Mouse (Mus musculus): Measurements from ENCODE around the gene Syt8. TPM values are rescaled to one million over a fixed set of nuclear protein-coding genes. Genes with fewer than 3 reads are reported as not detected.

Syt8 gene
- polyA plus RNA-seq, 1 experiment from 2014 or later = not detected

DNA sequence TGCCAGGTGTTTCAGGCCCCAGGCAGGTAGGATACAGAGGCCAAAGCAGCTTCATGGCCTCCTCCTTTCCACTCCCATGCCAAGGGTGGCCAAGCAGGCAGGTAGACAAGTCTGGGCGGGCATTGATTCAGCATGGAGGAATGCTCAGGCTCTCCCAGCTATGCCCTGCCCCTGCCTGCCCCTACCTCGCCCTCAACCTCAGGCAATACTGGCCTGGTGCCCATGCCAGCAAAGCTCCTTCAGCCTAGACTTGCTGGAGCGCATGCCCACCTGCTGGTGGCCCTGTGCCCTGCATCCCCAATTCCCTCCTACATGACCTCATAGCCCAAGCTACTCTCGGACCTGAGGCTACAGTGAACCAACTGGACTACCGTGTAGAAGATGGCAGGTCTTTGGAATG, 2.7 kb downstream of the Syt8 start:
- no peak overlapping the region for H3K4me3 ChIP-seq
- H3K27ac ChIP-seq (replicated peaks) = no peak overlapping the region
- no peaks in the 10 kb centered on the region for H3K36me3 ChIP-seq
- H3K4me2 ChIP-seq = no peak overlapping the region
- WGBS = 80% methylated on average over 5 of the region's 5 CpGs
- ATAC-seq (ENCODE audit: low read depth) = no peak
- H3K9ac ChIP-seq = no peak overlapping the region
- H3K27me3 ChIP-seq = no peaks in the 10 kb centered on the region
- peaks cover 7% of the 10 kb centered on the region for H3K4me1 ChIP-seq (replicated peaks)
- no peaks in the 10 kb centered on the region for H3K9me3 ChIP-seq

DNA sequence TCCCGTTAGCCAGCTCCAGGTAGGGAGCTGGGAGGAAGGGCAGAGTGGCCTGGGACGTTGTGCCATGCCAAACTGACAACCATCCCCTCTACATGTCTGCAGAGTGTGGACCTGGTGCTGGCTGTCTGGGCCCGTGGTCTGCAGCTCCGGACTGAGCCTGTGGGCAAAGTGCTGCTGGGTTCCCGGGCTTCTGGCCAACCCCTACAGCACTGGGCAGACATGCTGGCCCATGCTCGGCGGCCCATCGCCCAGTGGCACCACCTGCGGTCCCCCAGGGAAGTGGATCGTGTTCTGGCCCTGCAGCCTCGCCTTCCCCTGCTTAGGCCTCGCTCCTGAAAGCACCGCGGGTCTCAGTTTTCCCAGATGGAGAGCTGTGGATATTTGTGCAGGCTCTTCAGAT, 5.3 kb downstream of the Syt8 start:
- Histone ChIP-seq H3K4me1 (replicated peaks) (peaks cover 7% of the 10 kb centered on the region), H3K4me2 (no peak overlapping the region), H3K9me3 (no peaks in the 10 kb centered on the region), H3K4me3 (no peak overlapping the region), H3K36me3 (no peaks in the 10 kb centered on the region), H3K27ac (replicated peaks) (no peak overlapping the region), H3K27me3 (no peaks in the 10 kb centered on the region), H3K9ac (no peak overlapping the region)
- no peak for ATAC-seq (ENCODE audit: low read depth)
- 81% methylated on average over 14 of the region's 14 CpGs for WGBS

DNA sequence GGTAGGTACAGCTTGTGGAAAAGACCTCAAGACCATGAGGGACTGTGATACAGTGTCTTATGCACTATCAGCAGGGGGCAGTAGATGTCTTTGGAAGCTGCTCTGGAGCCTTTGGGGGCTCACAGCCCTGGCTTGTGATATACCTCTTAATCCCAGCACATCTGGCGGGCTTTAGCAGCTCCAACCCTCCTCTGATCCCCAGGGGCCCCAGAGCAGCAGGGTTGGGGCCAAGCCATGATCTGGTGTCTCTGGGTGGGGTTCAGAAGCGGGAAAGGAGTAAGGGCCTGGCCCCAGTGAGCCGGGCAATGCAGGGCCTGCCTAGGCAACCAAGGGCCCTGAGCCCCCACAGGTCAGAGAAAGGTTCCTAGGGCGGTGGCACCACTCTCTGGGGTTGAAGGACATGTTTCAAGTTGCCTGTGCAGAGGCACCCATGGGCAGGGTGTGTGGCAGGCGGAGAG, 6.0 kb downstream of the Syt8 start:
- no peaks in the 10 kb centered on the region for H3K9me3 ChIP-seq
- peaks cover 7% of the 10 kb centered on the region for H3K4me1 ChIP-seq (replicated peaks)
- ATAC-seq (ENCODE audit: low read depth) = peak; percentile 45; the same call in 1 of the 2 replicates
- no peak overlapping the region for H3K4me3 ChIP-seq
- 60% methylated on average over 5 of the region's 5 CpGs for WGBS
- H3K4me2 ChIP-seq = no peak overlapping the region
- H3K9ac ChIP-seq = no peak overlapping the region
- H3K36me3 ChIP-seq = no peaks in the 10 kb centered on the region
- no peaks in the 10 kb centered on the region for H3K27me3 ChIP-seq
- no peak overlapping the region for H3K27ac ChIP-seq (replicated peaks)

DNA sequence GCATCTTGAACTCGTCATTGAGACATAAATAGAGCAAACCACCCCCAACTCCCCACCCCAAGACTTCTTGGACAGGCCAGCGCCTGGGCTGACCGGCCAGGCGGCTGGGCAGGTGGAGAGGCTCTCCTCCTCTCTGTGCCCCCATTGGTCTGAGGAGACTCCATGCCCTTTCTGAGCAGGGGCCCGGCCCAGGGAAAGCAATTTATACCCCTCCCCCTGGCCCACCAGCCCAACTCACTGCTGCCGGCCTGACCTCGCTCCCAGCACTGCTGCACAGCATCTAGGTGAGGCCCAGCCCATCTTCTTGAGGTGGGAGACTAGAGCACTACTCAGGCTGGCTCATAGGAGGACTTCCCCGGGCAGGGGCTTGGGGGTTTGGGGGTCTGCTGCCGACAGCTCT, 6.9 kb downstream of the Syt8 start, which contains the start of gene Tnni2:
Tnni2 (plus strand) TSS at position 224 of the 400 bp plus-strand sequence.
- H3K4me3 ChIP-seq = no peak within 1 kb of the TSS
- ATAC-seq (ENCODE audit: low read depth) = no peak
- no peaks in the 10 kb centered on the region for H3K27me3 ChIP-seq
- H3K36me3 ChIP-seq = no peaks in the 10 kb centered on the region
- peaks cover 7% of the 10 kb centered on the region for H3K4me1 ChIP-seq (replicated peaks)
- no peak within 1 kb of the TSS for H3K27ac ChIP-seq (replicated peaks)
- no peak within 1 kb of the TSS for H3K9ac ChIP-seq
- 81% methylated on average over 9 of the region's 9 CpGs for WGBS
- H3K4me2 ChIP-seq = no peak within 1 kb of the TSS
- no peaks in the 10 kb centered on the region for H3K9me3 ChIP-seq

DNA sequence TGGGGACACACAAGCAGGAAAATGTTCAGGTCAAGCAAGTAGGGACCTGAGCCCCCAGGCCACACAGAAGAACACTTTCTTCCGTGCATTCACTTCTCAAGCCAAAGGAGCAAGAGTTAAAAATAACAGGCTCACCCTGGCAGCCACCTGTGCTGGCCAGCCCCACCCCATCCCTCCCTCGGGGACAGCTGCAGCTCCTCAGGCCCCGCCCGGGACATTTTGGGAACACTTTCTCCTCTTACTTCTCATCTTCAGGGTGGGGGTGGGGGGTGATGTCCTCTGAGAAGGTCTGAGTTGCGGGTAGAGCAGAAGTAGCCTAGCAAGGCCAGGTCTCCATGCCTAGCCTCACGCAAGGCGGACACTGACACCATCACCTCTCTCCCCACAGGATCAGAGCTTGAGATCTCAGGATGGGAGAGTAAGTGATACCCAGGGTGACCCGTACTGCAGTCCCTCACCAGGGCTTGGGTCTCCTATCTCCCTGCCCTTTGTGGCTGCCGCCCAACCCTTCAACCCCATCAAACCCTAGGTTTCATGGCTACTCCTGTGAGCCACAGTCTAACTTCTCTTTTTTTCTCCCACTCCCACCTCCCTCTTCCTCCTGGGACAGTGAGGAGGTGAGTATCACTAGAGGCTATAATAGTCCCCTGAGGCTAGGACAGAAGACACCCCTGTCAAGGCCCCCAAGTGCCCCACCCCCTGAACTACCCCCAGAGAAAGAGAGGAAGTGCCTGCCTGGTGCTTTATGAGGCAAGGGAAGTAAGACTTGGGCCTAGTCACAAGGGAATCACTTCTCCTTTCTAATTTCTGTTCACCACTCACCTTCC, 7.6 kb downstream of the Syt8 start:
- no peak for ATAC-seq (ENCODE audit: low read depth)
- WGBS = 85% methylated on average over 9 of the region's 9 CpGs

DNA sequence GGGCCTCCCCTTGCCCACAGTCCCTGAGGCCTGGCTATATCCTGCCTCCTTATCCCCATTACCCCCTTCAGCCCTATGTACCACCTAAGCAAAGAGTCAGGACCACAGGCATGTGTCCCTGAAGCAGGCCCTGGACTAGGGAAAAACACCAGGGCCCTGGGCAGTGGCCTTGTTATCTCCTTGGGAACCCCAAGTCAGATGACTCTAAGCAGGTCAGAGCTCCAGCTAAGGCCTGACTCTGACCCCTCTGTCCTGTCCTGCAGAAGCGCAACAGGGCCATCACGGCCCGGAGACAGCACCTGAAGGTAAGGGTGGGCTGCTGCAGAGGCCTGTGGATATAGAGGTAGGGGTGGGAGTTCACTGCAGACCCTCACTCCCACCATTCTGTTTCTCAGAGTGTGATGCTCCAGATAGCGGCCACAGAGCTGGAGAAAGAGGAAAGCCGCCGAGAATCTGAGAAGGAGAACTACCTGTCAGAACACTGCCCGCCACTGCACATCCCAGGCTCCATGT, 8.3 kb downstream of the Syt8 start:
- no peak for ATAC-seq (ENCODE audit: low read depth)
- Histone ChIP-seq H3K4me1 (replicated peaks) (peaks cover 7% of the 10 kb centered on the region), H3K4me3 (no peak overlapping the region), H3K4me2 (no peak overlapping the region), H3K9ac (no peak overlapping the region), H3K27me3 (no peaks in the 10 kb centered on the region), H3K9me3 (no peaks in the 10 kb centered on the region), H3K36me3 (no peaks in the 10 kb centered on the region), H3K27ac (replicated peaks) (no peak overlapping the region)
- 88% methylated on average over 7 of the region's 7 CpGs for WGBS

More for the DNA sequence above, 7.6 kb downstream of the Syt8 start:
- Histone ChIP-seq H3K27ac (replicated peaks) (no peak overlapping the region), H3K4me1 (replicated peaks) (peaks cover 7% of the 10 kb centered on the region), H3K27me3 (no peaks in the 10 kb centered on the region), H3K4me2 (no peak overlapping the region), H3K9me3 (no peaks in the 10 kb centered on the region), H3K9ac (no peak overlapping the region), H3K4me3 (no peak overlapping the region), H3K36me3 (no peaks in the 10 kb centered on the region)

DNA sequence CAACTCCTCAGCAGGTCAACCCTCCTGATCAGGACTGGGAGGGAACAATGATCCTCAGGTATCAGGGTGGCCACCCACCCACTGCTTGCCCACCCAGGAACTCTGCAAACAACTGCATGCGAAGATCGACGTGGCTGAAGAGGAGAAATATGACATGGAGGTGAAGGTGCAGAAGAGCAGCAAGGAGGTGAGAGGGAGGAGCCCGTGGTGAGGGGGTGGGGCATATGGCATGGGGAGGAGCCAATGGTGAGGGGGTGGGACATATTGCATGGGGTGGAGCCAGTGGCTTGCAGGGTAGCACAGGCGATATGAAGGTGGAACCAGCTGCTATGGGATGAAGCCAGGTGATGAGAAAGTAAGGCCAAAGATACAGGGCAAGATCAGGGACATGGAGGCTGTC, 8.8 kb downstream of the Syt8 start:
- no peaks in the 10 kb centered on the region for H3K36me3 ChIP-seq
- H3K27ac ChIP-seq (replicated peaks) = no peak overlapping the region
- H3K27me3 ChIP-seq = no peaks in the 10 kb centered on the region
- H3K4me2 ChIP-seq = no peak overlapping the region
- ATAC-seq (ENCODE audit: low read depth) = no peak
- no peak overlapping the region for H3K9ac ChIP-seq
- H3K4me1 ChIP-seq (replicated peaks) = peaks cover 7% of the 10 kb centered on the region
- H3K4me3 ChIP-seq = no peak overlapping the region
- WGBS = 86% methylated on average over 5 of the region's 5 CpGs
- no peaks in the 10 kb centered on the region for H3K9me3 ChIP-seq

DNA sequence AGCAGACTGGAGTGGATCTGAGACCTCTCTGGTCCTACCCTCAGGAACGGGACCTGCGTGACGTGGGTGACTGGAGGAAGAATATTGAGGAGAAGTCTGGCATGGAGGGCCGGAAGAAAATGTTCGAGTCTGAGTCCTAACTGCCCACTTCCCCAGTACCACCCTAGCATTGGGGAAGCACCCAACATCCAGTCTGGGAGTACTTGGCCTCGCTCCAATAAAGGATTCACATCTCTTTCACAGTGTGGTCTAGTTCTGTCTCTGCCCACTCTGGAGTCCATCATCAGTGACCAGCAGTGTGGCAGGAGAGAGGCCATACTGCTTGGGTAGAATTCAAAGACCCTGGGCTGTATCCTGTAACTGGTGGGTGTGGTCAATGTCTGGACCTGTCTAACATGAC, 9.5 kb downstream of the Syt8 start:
- H3K27me3 ChIP-seq = no peaks in the 10 kb centered on the region
- no peak for ATAC-seq (ENCODE audit: low read depth)
- H3K4me3 ChIP-seq = no peak overlapping the region
- WGBS = 96% methylated on average over 6 of the region's 6 CpGs
- H3K9ac ChIP-seq = no peak overlapping the region
- peaks cover 7% of the 10 kb centered on the region for H3K4me1 ChIP-seq (replicated peaks)
- no peak overlapping the region for H3K27ac ChIP-seq (replicated peaks)
- no peaks in the 10 kb centered on the region for H3K36me3 ChIP-seq
- no peak overlapping the region for H3K4me2 ChIP-seq
- H3K9me3 ChIP-seq = no peaks in the 10 kb centered on the region

DNA sequence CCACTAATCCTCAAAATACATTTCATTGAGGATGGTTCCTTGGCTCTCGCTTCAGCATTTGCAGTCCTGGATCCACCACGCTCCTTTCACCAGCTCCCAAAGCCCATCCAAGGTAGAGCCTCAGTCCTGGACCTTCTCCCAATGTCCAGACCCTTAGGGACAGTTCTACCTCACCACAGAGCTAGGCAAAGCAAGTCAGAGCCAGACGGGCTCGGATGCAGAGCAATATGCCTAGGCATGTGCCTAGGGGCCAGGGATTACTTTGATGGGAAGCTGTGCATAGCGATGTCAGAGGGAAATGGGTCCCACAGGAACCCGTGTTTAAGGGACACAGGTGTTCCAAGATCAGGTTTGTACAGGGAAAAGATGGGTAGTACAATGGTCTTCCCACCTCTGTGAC, 10.7 kb downstream of the Syt8 start:
- no peaks in the 10 kb centered on the region for H3K9me3 ChIP-seq
- no peaks in the 10 kb centered on the region for H3K27me3 ChIP-seq
- no peak overlapping the region for H3K9ac ChIP-seq
- H3K4me3 ChIP-seq = no peak overlapping the region
- peaks cover 6% of the 10 kb centered on the region for H3K4me1 ChIP-seq (replicated peaks)
- H3K27ac ChIP-seq (replicated peaks) = no peak overlapping the region
- WGBS = 86% methylated on average over 6 of the region's 6 CpGs
- no peak overlapping the region for H3K4me2 ChIP-seq
- ATAC-seq (ENCODE audit: low read depth) = no peak
- no peaks in the 10 kb centered on the region for H3K36me3 ChIP-seq

DNA sequence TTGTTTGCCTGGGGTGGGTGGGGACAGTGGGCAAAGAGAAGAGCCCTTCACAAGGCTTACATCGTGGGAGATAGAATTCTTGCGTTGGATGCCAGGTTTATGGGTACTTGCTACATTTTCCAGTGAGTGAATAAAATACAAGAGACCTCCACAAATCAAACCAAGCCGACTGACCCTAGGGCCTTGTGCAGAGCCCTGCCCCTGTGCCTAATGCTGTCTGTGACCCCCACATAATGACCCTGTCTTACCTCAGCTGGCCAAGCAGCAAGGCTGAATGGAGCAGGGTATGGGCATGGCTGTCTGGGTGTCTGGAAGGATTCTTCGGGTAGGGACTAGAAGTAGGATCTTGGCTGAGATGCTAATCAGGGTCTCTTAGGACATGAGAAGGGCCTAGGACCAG, 11.6 kb downstream of the Syt8 start:
- ATAC-seq (ENCODE audit: low read depth) = no peak
- Histone ChIP-seq H3K27ac (replicated peaks) (no peak overlapping the region), H3K27me3 (no peaks in the 10 kb centered on the region), H3K4me2 (no peak overlapping the region), H3K9me3 (no peaks in the 10 kb centered on the region), H3K36me3 (no peaks in the 10 kb centered on the region), H3K9ac (no peak overlapping the region), H3K4me3 (no peak overlapping the region), H3K4me1 (replicated peaks) (no peaks in the 10 kb centered on the region)
- 86% methylated on average over 4 of the region's 4 CpGs for WGBS

DNA sequence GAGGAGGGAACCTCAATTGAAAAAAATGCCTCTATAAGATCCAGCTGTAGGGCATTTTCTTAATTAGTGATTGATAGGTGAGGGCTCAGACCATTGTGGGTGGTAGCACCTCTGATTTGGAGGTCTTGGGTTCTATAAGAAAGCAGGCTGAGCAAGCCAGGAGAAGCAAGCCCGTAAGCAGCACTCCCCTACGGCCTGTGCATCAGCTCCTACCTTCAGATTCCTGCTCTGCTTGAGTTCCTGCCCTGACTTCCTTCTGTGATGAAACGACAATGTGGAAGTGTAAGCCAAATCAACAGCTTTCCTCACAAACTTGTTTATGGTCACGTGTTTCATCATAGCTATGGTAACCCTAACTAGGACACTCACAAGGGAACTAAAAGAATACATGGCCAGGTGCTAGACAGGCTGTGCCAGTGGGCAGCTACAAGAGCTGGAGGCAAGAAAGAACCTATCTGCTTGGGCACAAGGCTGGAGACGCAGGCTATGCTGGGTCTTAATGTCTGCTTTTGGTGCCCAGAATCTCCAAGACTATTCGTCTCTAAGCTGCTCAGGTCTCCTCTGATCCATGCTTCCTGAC, 14.5 kb downstream of the Syt8 start:
- no peak overlapping the region for H3K4me3 ChIP-seq
- H3K9me3 ChIP-seq = no peaks in the 10 kb centered on the region
- H3K27ac ChIP-seq (replicated peaks) = no peak overlapping the region
- H3K4me2 ChIP-seq = no peak overlapping the region
- 78% methylated on average over 6 of the region's 6 CpGs for WGBS
- ATAC-seq (ENCODE audit: low read depth) = no peak
- H3K9ac ChIP-seq = no peak overlapping the region
- H3K36me3 ChIP-seq = no peaks in the 10 kb centered on the region
- H3K4me1 ChIP-seq (replicated peaks) = no peaks in the 10 kb centered on the region
- H3K27me3 ChIP-seq = no peaks in the 10 kb centered on the region

DNA sequence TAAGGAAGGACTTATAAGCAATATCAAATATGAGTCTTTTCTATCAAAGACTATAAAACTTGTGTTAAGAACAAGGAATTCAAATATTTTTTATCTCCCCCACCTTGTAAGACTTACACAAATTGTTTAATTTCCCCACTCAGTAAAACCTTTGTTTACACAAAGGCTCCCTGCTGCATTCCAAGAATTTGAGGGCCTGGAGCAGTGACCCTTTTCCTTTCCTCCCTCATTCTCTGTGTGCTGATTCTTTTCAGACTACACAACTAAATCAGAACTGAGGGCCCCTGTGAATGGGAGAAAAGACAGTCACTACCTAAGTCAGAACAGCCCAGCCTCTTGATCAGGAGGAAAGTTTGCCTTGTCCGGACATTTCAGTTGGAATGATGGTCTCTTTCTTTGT, 20.1 kb downstream of the Syt8 start:
- Histone ChIP-seq H3K27ac (replicated peaks) (peak overlapping the region; percentile 7; the same call in 1 of the 2 replicates), H3K4me2 (no peak overlapping the region), H3K9ac (no peak overlapping the region), H3K27me3 (no peaks in the 10 kb centered on the region), H3K4me1 (replicated peaks) (peaks cover 22% of the 10 kb centered on the region), H3K4me3 (no peak overlapping the region), H3K36me3 (no peaks in the 10 kb centered on the region), H3K9me3 (no peaks in the 10 kb centered on the region)
- no peak for ATAC-seq (ENCODE audit: low read depth)
- 13% methylated on average over 1 of the region's 1 CpGs for WGBS

Measured in neural tube, embryonic 13.5 days (tissue).